Comparison of ENCODE assay signal across 15 mouse cellular contexts in genomic region chr6:91917286-91917685, GRCm38 (mm10). TPM values are rescaled to one million over a fixed set of nuclear protein-coding genes. Genes with fewer than 3 reads are reported as not detected.
A peak's percentile ranks its signal among the peaks of the same experiment; 100 is the strongest.
DNase-seq lines count a peak whose midpoint lies in the region; TF ChIP-seq lines count a peak whose summit lies in the region.
"Had no signal": no experiment of that assay in that cellular context is flagged by ENCODE, and none has a peak within 500 bp of the region (broad histone marks: within the 10 kb centered on the region; RNA-seq: fewer than 3 reads in every experiment).

No protein-coding gene starts in this region.

- intact Hi-C loops in left cerebral cortex, adult 2 months (cut with DNase I) = no loop called here
- intact Hi-C loops in heart, postnatal 14 days (cut with DNase I) = no loop called here

- H3K27ac ChIP-seq in layer of hippocampus, adult 2 months = no peak overlapping the region
- H3K27ac ChIP-seq in left cerebral cortex, adult 2 months = peak overlapping the region; percentile 69
- H3K27ac ChIP-seq: heart, embryonic 13.5 days; hindbrain, embryonic 10.5 days; intestine, embryonic 15.5 days; liver, embryonic 12.5 days; lung, embryonic 15.5 days had no signal

- TF ChIP-seq CTCF in layer of hippocampus, adult 2 months (conservative IDR thresholded peaks at IDR 0.05) = no peak
- no peak for TF ChIP-seq CTCF in left cerebral cortex, adult 2 months (IDR thresholded peaks at IDR 0.05)

- DNase-seq in layer of hippocampus, adult 2 months (ENCODE audit: low spot score in 2 of 2) = peak; percentile 19 to 63
- DNase-seq in layer of hippocampus, postnatal 10 days (ENCODE audit: low spot score in 2 of 2) = no peak
- peak; percentile 12 to 20 for DNase-seq in frontal cortex, postnatal 14 days (ENCODE audit: low spot score in 2 of 2)
- DNase-seq in left cerebral cortex, adult 2 months (ENCODE audit: extremely low spot score in 1 of 2, low spot score in 2 of 2) = peak; percentile 20 to 32
- peak; percentile 44 to 69 for DNase-seq in right cerebral cortex, postnatal 36 days (ENCODE audit: low spot score in 2 of 2)
- no peak for DNase-seq in liver
- DNase-seq in heart, postnatal 14 days = no peak
- DNase-seq: adrenal gland, adult 8-10 months; cerebellum, adult 8-10 months had no signal

- no peak overlapping the region for H3K4me3 ChIP-seq in layer of hippocampus, adult 2 months
- H3K4me3 ChIP-seq in left cerebral cortex, adult 2 months = no peak overlapping the region
- H3K4me3 ChIP-seq: erythroblast, embryonic 14.5 days; heart, embryonic 13.5 days; hindbrain, embryonic 10.5 days; intestine, embryonic 15.5 days; liver, embryonic 12.5 days; lung, embryonic 15.5 days had no signal

RNA-seq across cellular contexts. Expression of gene 4930590J08Rik, which starts 14.7 kb away (rescaled TPM):
- 1 to 10 TPM; 1.9 to 2.3 TPM for total RNA-seq in layer of hippocampus, adult 2 months (2021)
- 1 to 10 TPM; 1.8 to 2.0 TPM for total RNA-seq in layer of hippocampus, postnatal 10 days (2021)
- 1 to 10 TPM; 2.9 to 3.5 TPM for total RNA-seq in left cerebral cortex, adult 2 months (2021)
- total RNA-seq in heart, postnatal 14 days (2021) = under 1 TPM; 0.76 to 0.93 TPM

RNA-seq across cellular contexts. Expression of gene Ccdc174, which starts 39.4 kb away (rescaled TPM):
- total RNA-seq in layer of hippocampus, adult 2 months (2021) = 10 to 100 TPM; 23.7 to 24.0 TPM
- total RNA-seq in layer of hippocampus, postnatal 10 days (2021) = 10 to 100 TPM; 22.1 to 23.2 TPM
- 10 to 100 TPM; 26.2 to 27.0 TPM for total RNA-seq in left cerebral cortex, adult 2 months (2021)
- 10 to 100 TPM; 10.1 to 10.9 TPM for total RNA-seq in heart, postnatal 14 days (2021)

Comparison
In these comparisons a context has a peak if more than half of its experiments do, and no peak if none do; other contexts are left out.
1. DNase-seq: peak in layer of hippocampus, adult 2 months (2 of 2), frontal cortex, postnatal 14 days (2 of 2), left cerebral cortex, adult 2 months (2 of 2) and right cerebral cortex, postnatal 36 days (2 of 2); none in layer of hippocampus, postnatal 10 days (0 of 2), liver (single experiment) and heart, postnatal 14 days (0 of 2).